Mouse (Mus musculus): ENCODE data around the gene Zfp449. TPM values are rescaled to one million over a fixed set of nuclear protein-coding genes. Genes with fewer than 3 reads are reported as not detected.
"Not testable (repeated sequence)": the region's sequence is repeated elsewhere in the genome, so short reads cannot be mapped to it uniquely, and the experiment has no call there.

The Zfp449 gene
- 1 to 10 TPM; 3.9 to 4.0 TPM for total RNA-seq (2021)
- long read RNA-seq, experiment 1, partial matches to known transcripts = 0 of 7 reads
- long read RNA-seq, experiment 1, other reads (novel, unspliced or antisense) = 3 of 7 reads
- long read RNA-seq, experiment 2, partial matches to known transcripts = 0 of 3 reads
- long read RNA-seq, experiment 2, other reads (novel, unspliced or antisense) = 1 of 3 reads

GRCm38 (mm10) chrX:56346176-56346931, at the start of gene Zfp449:
Zfp449 (plus strand) TSS chrX:56346400.
- peak within 1 kb of the TSS; percentile 66 for H3K4me3 ChIP-seq
- DNase-seq (ENCODE audit: extremely low spot score in 1 of 2, low spot score in 2 of 2) = peak; percentile 78 to 83
- intact Hi-C loops (cut with DNase I) = no loop called here
- peak within 1 kb of the TSS; percentile 56; the same call in 1 of the 2 replicates for H3K27ac ChIP-seq
- no peak for TF ChIP-seq CTCF (IDR thresholded peaks at IDR 0.05)

GRCm38 (mm10) chrX:56307597-56307996, 38.6 kb upstream of the Zfp449 start:
- no peak for TF ChIP-seq CTCF (IDR thresholded peaks at IDR 0.05)
- Histone ChIP-seq H3K4me3 (no peak overlapping the region), H3K27ac (no peak overlapping the region)
- no peak for DNase-seq (ENCODE audit: extremely low spot score in 1 of 2, low spot score in 2 of 2)
- intact Hi-C loops (cut with DNase I) = no loop called here

- intact Hi-C loops (cut with DNase I) = no loop called here
- DNase-seq (ENCODE audit: extremely low spot score in 1 of 2, low spot score in 2 of 2) = no peak
- no peak overlapping the region for H3K27ac ChIP-seq
- H3K4me3 ChIP-seq = no peak overlapping the region
- TF ChIP-seq CTCF (IDR thresholded peaks at IDR 0.05) = no peak
Observed at GRCm38 (mm10) chrX:56312813-56313212, 33.4 kb upstream of the Zfp449 start.

- no peak overlapping the region for H3K27ac ChIP-seq
- no peak for TF ChIP-seq CTCF (IDR thresholded peaks at IDR 0.05)
- H3K4me3 ChIP-seq = no peak overlapping the region
- DNase-seq (ENCODE audit: extremely low spot score in 1 of 2, low spot score in 2 of 2) = no peak
- intact Hi-C loops (cut with DNase I) = no loop called here
Observed at GRCm38 (mm10) chrX:56322096-56322495, 24.1 kb upstream of the Zfp449 start.

- TF ChIP-seq CTCF (IDR thresholded peaks at IDR 0.05) = no peak
- no peak for DNase-seq (ENCODE audit: extremely low spot score in 1 of 2, low spot score in 2 of 2)
- intact Hi-C loops (cut with DNase I) = no loop called here
- Histone ChIP-seq H3K27ac (no peak overlapping the region), H3K4me3 (no peak overlapping the region)
Observed at GRCm38 (mm10) chrX:56322731-56323130, 23.5 kb upstream of the Zfp449 start.

GRCm38 (mm10) chrX:56332046-56332445, 14.2 kb upstream of the Zfp449 start:
- intact Hi-C loops (cut with DNase I) = no loop called here
- TF ChIP-seq CTCF (IDR thresholded peaks at IDR 0.05) = no peak
- no peak overlapping the region for H3K4me3 ChIP-seq
- DNase-seq (ENCODE audit: extremely low spot score in 1 of 2, low spot score in 2 of 2) = no peak
- no peak overlapping the region for H3K27ac ChIP-seq

- intact Hi-C loops (cut with DNase I) = loop anchor here (5.0 kb wide), 1 partner anchor 323 kb away; no protein-coding TSS in a partner anchor
- Histone ChIP-seq H3K27ac (no peak overlapping the region), H3K4me3 (no peak overlapping the region)
- no peak for DNase-seq (ENCODE audit: extremely low spot score in 1 of 2, low spot score in 2 of 2)
- TF ChIP-seq CTCF (IDR thresholded peaks at IDR 0.05) = peak; percentile 53
Observed at GRCm38 (mm10) chrX:56340305-56340704, 5.9 kb upstream of the Zfp449 start.

GRCm38 (mm10) chrX:56342921-56343320, 3.3 kb upstream of the Zfp449 start:
- no peak overlapping the region for H3K4me3 ChIP-seq
- no peak for TF ChIP-seq CTCF (IDR thresholded peaks at IDR 0.05)
- no peak overlapping the region for H3K27ac ChIP-seq
- no peak for DNase-seq (ENCODE audit: extremely low spot score in 1 of 2, low spot score in 2 of 2)
- intact Hi-C loops (cut with DNase I) = loop anchor here (5.0 kb wide), 1 partner anchor 326 kb away; no protein-coding TSS in a partner anchor

- H3K4me3 ChIP-seq = peak overlapping the region; percentile 66
- no peak overlapping the region for H3K27ac ChIP-seq
- TF ChIP-seq CTCF (IDR thresholded peaks at IDR 0.05) = no peak
- no peak for DNase-seq (ENCODE audit: extremely low spot score in 1 of 2, low spot score in 2 of 2)
- intact Hi-C loops (cut with DNase I) = no loop called here
Observed at GRCm38 (mm10) chrX:56346932-56347253, 693 bp downstream of the Zfp449 start.

- intact Hi-C loops (cut with DNase I) = not testable (repeated sequence)
- DNase-seq (ENCODE audit: extremely low spot score in 1 of 2, low spot score in 2 of 2) = peak; percentile 42 to 57
- Histone ChIP-seq H3K4me3 (peak within 1 kb of the TSS; percentile 53), H3K27ac (peak within 1 kb of the TSS; percentile 77)
Observed at GRCm38 (mm10) chrX:56374431-56375128, 28.4 kb downstream of the Zfp449 start, which contains the start of gene Smim10l2a. Smim10l2a (plus strand) TSS chrX:56374586.

- DNase-seq (ENCODE audit: extremely low spot score in 1 of 2, low spot score in 2 of 2) = no peak
- no peak overlapping the region for H3K27ac ChIP-seq
- intact Hi-C loops (cut with DNase I) = no loop called here
- TF ChIP-seq CTCF (IDR thresholded peaks at IDR 0.05) = no peak
- no peak overlapping the region for H3K4me3 ChIP-seq
Observed at GRCm38 (mm10) chrX:56380852-56381251, 34.7 kb downstream of the Zfp449 start.

GRCm38 (mm10) chrX:56384142-56384541, 37.9 kb downstream of the Zfp449 start:
- TF ChIP-seq CTCF (IDR thresholded peaks at IDR 0.05) = no peak
- intact Hi-C loops (cut with DNase I) = no loop called here
- no peak overlapping the region for H3K4me3 ChIP-seq
- DNase-seq (ENCODE audit: extremely low spot score in 1 of 2, low spot score in 2 of 2) = no peak
- H3K27ac ChIP-seq = no peak overlapping the region

Measured in left cerebral cortex, adult 2 months (tissue).